Mouse (Mus musculus) liver, embryonic 14.5 days (tissue): ENCODE results near the gene Ankrd65.

Experiments
- CTCF ChIP-seq: IDR thresholded peaks from 2 replicates; pipeline ENCODE4 v1.5.1; 2016; ENCODE audit warnings: antibody characterized with exemption, low read depth, control low read depth
- EP300 ChIP-seq: IDR thresholded peaks from 2 replicates; pipeline ENCODE4 v1.6.1; 2016; ENCODE audit warnings: antibody characterized with exemption, low read depth

GRCm38 (mm10) chr4:155771706-155772105, 18.5 kb upstream of the Ankrd65 start:
- no peak for TF ChIP-seq CTCF
- TF ChIP-seq EP300, result no peak
